Mouse (Mus musculus): ENCODE results near the gene Zfp874a.
A peak's percentile ranks its signal among the peaks of the same experiment; 100 is the strongest.
"Not testable (repeated sequence)": the region's sequence is repeated elsewhere in the genome, so short reads cannot be mapped to it uniquely, and the experiment has no call there.

Gene Zfp874a

GRCm38 (mm10) chr13:67399183-67399903 lies 52.1 kb downstream of the Zfp874a start, which contains the start of gene Zfp429:
Gene Zfp429 (minus strand): TSS chr13:67399819.
- peak; percentile 57 for DNase-seq (ENCODE audit: extremely low read depth, insufficient read length, low spot score)

- DNase-seq (ENCODE audit: extremely low read depth, insufficient read length, low spot score) = not testable (repeated sequence)
These were observed 75.2 kb downstream of the Zfp874a start for GRCm38 (mm10) chr13:67376255-67376654.

- DNase-seq (ENCODE audit: extremely low read depth, insufficient read length, low spot score) = peak; percentile 57
These were observed 76.1 kb downstream of the Zfp874a start, which contains the start of the genes Gm28041 and Zfp456 for GRCm38 (mm10) chr13:67375050-67375911. Gene Gm28041 (minus strand): TSS chr13:67375733. Gene Zfp456 (minus strand): TSS chr13:67375810.

Measured in 3134 (cell line).